Mouse (Mus musculus): ENCODE results near the gene Magi1. TPM values are rescaled to one million over a fixed set of nuclear protein-coding genes. Genes with fewer than 3 reads are reported as not detected.

Magi1 gene
- polyA plus RNA-seq, 1 experiment from 2014 or later: 1.9 TPM

GRCm38 (mm10) chr6:93726829-93727455 lies 556.8 kb downstream of the Magi1 start:
- Histone ChIP-seq H3K9ac (replicated peaks) (no peak overlapping the region), H3K4me3 (ENCODE audit: low read depth, low read length) (no peak overlapping the region), H3K4me2 (ENCODE audit: low read depth, low read length) (no peak overlapping the region), H3K9me3 (ENCODE audit: low read length) (no peaks in the 10 kb centered on the region), H3K4me1 (ENCODE audit: insufficient read depth) (no peaks in the 10 kb centered on the region), H3K27ac (ENCODE audit: low read depth) (no peak overlapping the region), H3K27me3 (ENCODE audit: insufficient read depth, low read length) (no peaks in the 10 kb centered on the region), H3K36me3 (replicated peaks; ENCODE audit: insufficient read depth, low read length) (no peaks in the 10 kb centered on the region)
- no peak for ATAC-seq
- no peak for DNase-seq
- WGBS (ENCODE audit: insufficient replicate concordance): 47% methylated on average over 7 of the region's 7 CpGs
- no peak for TF ChIP-seq EP300 (IDR thresholded peaks at IDR 0.05; ENCODE audit: low read depth)
- TF ChIP-seq CTCF (IDR thresholded peaks at IDR 0.05; ENCODE audit: low read depth): peak; percentile 45

- Histone ChIP-seq H3K9ac (replicated peaks) (no peak overlapping the region), H3K4me2 (ENCODE audit: low read depth, low read length) (no peak overlapping the region), H3K36me3 (replicated peaks; ENCODE audit: insufficient read depth, low read length) (no peaks in the 10 kb centered on the region), H3K9me3 (ENCODE audit: low read length) (no peaks in the 10 kb centered on the region), H3K4me3 (ENCODE audit: low read depth, low read length) (no peak overlapping the region), H3K27me3 (ENCODE audit: insufficient read depth, low read length) (no peaks in the 10 kb centered on the region), H3K27ac (ENCODE audit: low read depth) (no peak overlapping the region), H3K4me1 (ENCODE audit: insufficient read depth) (no peaks in the 10 kb centered on the region)
- WGBS (ENCODE audit: insufficient replicate concordance): 79% methylated on average over 10 of the region's 10 CpGs
- no peak for TF ChIP-seq CTCF (IDR thresholded peaks at IDR 0.05; ENCODE audit: low read depth)
- ATAC-seq: no peak
- no peak for DNase-seq
These were observed 557.6 kb downstream of the Magi1 start for GRCm38 (mm10) chr6:93726121-93726520.

DNA sequence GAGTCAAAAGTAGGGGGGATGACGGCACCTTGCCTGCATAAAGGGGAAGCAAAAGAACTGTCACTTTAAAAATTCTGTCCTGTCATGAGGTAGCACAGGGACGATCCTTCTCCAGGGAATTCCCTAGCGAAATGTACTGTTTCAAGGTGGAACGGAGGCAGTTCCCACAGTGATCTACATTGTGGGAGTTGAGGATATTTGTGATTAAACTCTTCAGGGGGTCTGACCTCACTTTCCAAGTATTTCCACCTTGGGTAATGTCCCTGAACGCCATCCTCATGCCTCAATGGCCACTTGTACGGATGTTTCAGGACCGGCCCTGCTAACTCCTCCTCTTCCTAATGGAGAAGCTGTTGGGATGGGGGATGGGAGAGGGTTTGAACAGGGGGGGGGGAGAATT lies 559.0 kb downstream of the Magi1 start:
- Histone ChIP-seq H3K4me2 (ENCODE audit: low read depth, low read length) (no peak overlapping the region), H3K9me3 (ENCODE audit: low read length) (no peaks in the 10 kb centered on the region), H3K9ac (replicated peaks) (no peak overlapping the region), H3K27me3 (ENCODE audit: insufficient read depth, low read length) (no peaks in the 10 kb centered on the region), H3K27ac (ENCODE audit: low read depth) (no peak overlapping the region), H3K4me1 (ENCODE audit: insufficient read depth) (no peaks in the 10 kb centered on the region), H3K4me3 (ENCODE audit: low read depth, low read length) (no peak overlapping the region), H3K36me3 (replicated peaks; ENCODE audit: insufficient read depth, low read length) (no peaks in the 10 kb centered on the region)
- WGBS (ENCODE audit: insufficient replicate concordance): 77% methylated on average over 7 of the region's 7 CpGs
- TF ChIP-seq EP300 (IDR thresholded peaks at IDR 0.05; ENCODE audit: low read depth) (no peak), CTCF (IDR thresholded peaks at IDR 0.05; ENCODE audit: low read depth) (no peak)
- no peak for ATAC-seq
- no peak for DNase-seq

DNA sequence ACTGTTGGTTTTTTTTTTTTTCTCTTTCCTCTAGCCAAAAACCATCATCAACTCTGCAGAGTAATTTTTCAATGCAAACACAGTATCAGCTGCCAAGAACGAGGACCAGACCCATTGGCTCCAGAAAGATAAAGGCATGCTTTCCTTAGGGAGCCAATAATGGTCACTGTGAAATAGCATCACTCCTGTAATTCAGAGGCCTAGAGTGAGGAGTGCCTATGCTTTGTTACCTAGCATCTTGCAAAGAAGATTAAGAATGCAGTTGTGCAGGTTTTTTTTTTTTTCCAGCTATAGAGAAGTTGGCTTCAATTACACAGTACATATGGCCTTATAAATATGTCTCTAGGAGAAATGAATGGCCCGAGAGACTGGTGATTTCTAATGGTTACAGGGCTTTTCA lies 560.5 kb downstream of the Magi1 start:
- H3K36me3 ChIP-seq (replicated peaks; ENCODE audit: insufficient read depth, low read length): no peaks in the 10 kb centered on the region
- H3K27me3 ChIP-seq (ENCODE audit: insufficient read depth, low read length): no peaks in the 10 kb centered on the region
- no peak overlapping the region for H3K9ac ChIP-seq (replicated peaks)
- no peak overlapping the region for H3K4me3 ChIP-seq (ENCODE audit: low read depth, low read length)
- no peak for DNase-seq
- no peaks in the 10 kb centered on the region for H3K9me3 ChIP-seq (ENCODE audit: low read length)
- no peak for ATAC-seq
- no peak overlapping the region for H3K27ac ChIP-seq (ENCODE audit: low read depth)
- TF ChIP-seq CTCF (IDR thresholded peaks at IDR 0.05; ENCODE audit: low read depth): no peak
- TF ChIP-seq EP300 (IDR thresholded peaks at IDR 0.05; ENCODE audit: low read depth): no peak
- H3K4me1 ChIP-seq (ENCODE audit: insufficient read depth): no peaks in the 10 kb centered on the region
- no peak overlapping the region for H3K4me2 ChIP-seq (ENCODE audit: low read depth, low read length)
- WGBS (ENCODE audit: insufficient replicate concordance): 66% methylated on average over 2 of the region's 2 CpGs

- Histone ChIP-seq H3K9me3 (ENCODE audit: low read length) (no peaks in the 10 kb centered on the region), H3K4me2 (ENCODE audit: low read depth, low read length) (no peak overlapping the region), H3K4me1 (ENCODE audit: insufficient read depth) (0 out of 2 replicates have a peak, but pooled peaks cover 2% of the 10 kb centered on the region), H3K27me3 (ENCODE audit: insufficient read depth, low read length) (no peaks in the 10 kb centered on the region), H3K36me3 (replicated peaks; ENCODE audit: insufficient read depth, low read length) (no peaks in the 10 kb centered on the region), H3K4me3 (ENCODE audit: low read depth, low read length) (no peak overlapping the region), H3K9ac (replicated peaks) (no peak overlapping the region), H3K27ac (ENCODE audit: low read depth) (no peak overlapping the region)
- no peak for DNase-seq
- TF ChIP-seq EP300 (IDR thresholded peaks at IDR 0.05; ENCODE audit: low read depth) (no peak), CTCF (IDR thresholded peaks at IDR 0.05; ENCODE audit: low read depth) (no peak)
- ATAC-seq: no peak
- WGBS (ENCODE audit: insufficient replicate concordance): 49% methylated on average over 4 of the region's 4 CpGs
These were observed 564.2 kb downstream of the Magi1 start for GRCm38 (mm10) chr6:93719532-93719931.

- DNase-seq (no peak), ATAC-seq (0 out of 2 replicates have a peak, but pooled peaks have one; percentile 27)
- 13% methylated on average over 5 of the region's 5 CpGs for WGBS (ENCODE audit: insufficient replicate concordance)
- 0 out of 2 replicates have a peak, but pooled peaks cover 2% of the 10 kb centered on the region for H3K4me1 ChIP-seq (ENCODE audit: insufficient read depth)
- no peaks in the 10 kb centered on the region for H3K27me3 ChIP-seq (ENCODE audit: insufficient read depth, low read length)
- no peak overlapping the region for H3K4me3 ChIP-seq (ENCODE audit: low read depth, low read length)
- TF ChIP-seq EP300 (IDR thresholded peaks at IDR 0.05; ENCODE audit: low read depth): no peak
- no peak for TF ChIP-seq CTCF (IDR thresholded peaks at IDR 0.05; ENCODE audit: low read depth)
- no peaks in the 10 kb centered on the region for H3K9me3 ChIP-seq (ENCODE audit: low read length)
- H3K36me3 ChIP-seq (replicated peaks; ENCODE audit: insufficient read depth, low read length): no peaks in the 10 kb centered on the region
- H3K4me2 ChIP-seq (ENCODE audit: low read depth, low read length): peak overlapping the region; percentile 11; the same call in 1 of the 2 replicates
- H3K27ac ChIP-seq (ENCODE audit: low read depth): no peak overlapping the region
- no peak overlapping the region for H3K9ac ChIP-seq (replicated peaks)
These were observed 565.3 kb downstream of the Magi1 start for GRCm38 (mm10) chr6:93718385-93718784.
